In the genomic region with DNA sequence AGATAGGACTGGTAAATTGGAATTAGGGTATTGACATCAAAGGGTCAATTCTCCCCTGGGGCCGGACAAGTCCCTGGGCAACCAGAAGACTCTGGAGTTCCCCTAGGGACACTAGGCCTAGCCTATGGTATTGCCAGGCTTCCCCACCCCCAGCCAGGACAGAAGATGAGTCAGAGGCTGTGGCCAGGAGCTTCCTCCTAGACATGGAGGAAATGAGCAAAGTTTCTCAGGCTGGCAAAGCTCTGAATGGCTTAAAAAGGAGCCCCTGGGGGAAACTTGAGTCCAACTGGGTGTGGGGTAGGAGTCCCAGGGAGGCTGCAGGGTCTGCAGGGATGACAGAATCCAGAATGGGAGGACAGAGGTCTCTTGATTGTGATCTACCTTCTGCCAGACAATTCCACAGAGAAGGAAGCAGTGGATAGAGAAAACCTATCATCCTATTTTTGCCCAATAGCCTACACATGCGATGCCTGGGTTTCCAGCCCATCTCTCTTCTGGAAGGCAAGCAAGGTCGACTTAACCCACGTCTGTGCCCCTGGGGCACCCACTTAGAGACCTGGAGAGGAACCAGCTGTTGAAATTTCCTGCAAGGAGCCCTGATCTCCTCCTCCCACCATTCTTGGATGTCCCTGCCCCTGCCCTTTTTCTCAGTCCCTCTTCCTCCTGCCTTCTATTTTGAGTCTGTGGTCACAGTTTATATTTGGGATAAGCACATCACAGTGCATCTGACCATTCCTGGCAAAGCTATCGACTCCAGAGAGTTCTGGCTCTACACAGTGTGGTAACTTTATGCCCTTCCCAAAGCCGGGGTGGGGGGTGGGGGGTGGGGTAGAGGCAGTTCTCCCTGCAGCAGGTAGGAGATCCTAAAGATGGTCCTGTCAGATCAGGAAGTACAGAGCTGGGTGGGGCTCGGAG, we compare ENCODE assay signal across 7 mouse cellular contexts. TPM values are rescaled to one million over a fixed set of nuclear protein-coding genes. Genes with fewer than 3 reads are reported as not detected.
A peak's percentile ranks its signal among the peaks of the same experiment; 100 is the strongest.
DNase-seq lines count a peak whose midpoint lies in the region; ATAC-seq lines count a peak whose summit lies in the region.

No protein-coding gene starts in this region.

- 0 out of 2 replicates have a peak overlapping the region, but pooled peaks have one; percentile 19 for H3K27ac ChIP-seq in liver, embryonic 13.5 days

- no peak for ATAC-seq in liver, embryonic 13.5 days (ENCODE audit: low read depth)

- peak overlapping the region; percentile 95 for H3K4me2 ChIP-seq in liver, embryonic 13.5 days

- DNase-seq in 3134 (ENCODE audit: extremely low read depth, insufficient read length, low spot score), result peak; percentile 63
- DNase-seq in 416B (ENCODE audit: low read depth), result peak; percentile 88
- peak; percentile 39 to 58 for DNase-seq in heart, adult 9 months (ENCODE audit: low spot score in 2 of 2)
- DNase-seq in liver, embryonic 13.5 days, result no peak
- no peak for DNase-seq in retina, postnatal 1 day
- DNase-seq in thymus, postnatal 36 days, result no peak
- DNase-seq in thymus, postnatal 0 days (ENCODE audit: low spot score), result no peak

- 28% methylated on average over 7 of the region's 7 CpGs for WGBS in liver, embryonic 13.5 days (ENCODE audit: insufficient replicate concordance)

- H3K4me1 ChIP-seq in liver, embryonic 13.5 days (replicated peaks), result peaks cover 82% of the 10 kb centered on the region

- H3K36me3 ChIP-seq in liver, embryonic 13.5 days, result no peaks in the 10 kb centered on the region

- H3K9ac ChIP-seq in liver, embryonic 13.5 days, result no peak overlapping the region

- H3K4me3 ChIP-seq in liver, embryonic 13.5 days (replicated peaks), result no peak overlapping the region

- no peaks in the 10 kb centered on the region for H3K9me3 ChIP-seq in liver, embryonic 13.5 days (replicated peaks)

- H3K27me3 ChIP-seq in liver, embryonic 13.5 days, result peaks cover 43% of the 10 kb centered on the region

RNA-seq across cellular contexts. Expression of a gene that starts 2.4 kb away (rescaled TPM):
- polyA plus RNA-seq in liver, embryonic 13.5 days (2015; fragmentation: Nextera tagmentation; extraction: Ambion mirVana), result 0.66 and 0.71 TPM in 2 replicates
- 0.85 and 1.1 TPM in 2 replicates for polyA plus RNA-seq in thymus, postnatal 0 days (2015; fragmentation: Nextera tagmentation; extraction: Ambion mirVana)

RNA-seq across cellular contexts. Expression of a gene that starts 3.3 kb away (rescaled TPM):
- 0.14 and 0.15 TPM in 2 replicates for polyA plus RNA-seq in liver, embryonic 13.5 days (2015; fragmentation: Nextera tagmentation; extraction: Ambion mirVana)
- polyA plus RNA-seq in thymus, postnatal 0 days (2015; fragmentation: Nextera tagmentation; extraction: Ambion mirVana), result 0.48 and 0.60 TPM in 2 replicates

RNA-seq across cellular contexts. Expression of a gene that starts 19.2 kb away (rescaled TPM):
- 103 and 108 TPM in 2 replicates for polyA plus RNA-seq in liver, embryonic 13.5 days (2015; fragmentation: Nextera tagmentation; extraction: Ambion mirVana)
- 145 and 149 TPM in 2 replicates for polyA plus RNA-seq in thymus, postnatal 0 days (2015; fragmentation: Nextera tagmentation; extraction: Ambion mirVana)

RNA-seq across cellular contexts. Expression of a gene that starts 19.2 kb away (rescaled TPM):
- 9.4 and 9.5 TPM in 2 replicates for polyA plus RNA-seq in liver, embryonic 13.5 days (2015; fragmentation: Nextera tagmentation; extraction: Ambion mirVana)
- 2.1 and 4.3 TPM in 2 replicates for polyA plus RNA-seq in thymus, postnatal 0 days (2015; fragmentation: Nextera tagmentation; extraction: Ambion mirVana)

RNA-seq across cellular contexts. Expression of a gene that starts 27.8 kb away (rescaled TPM):
- 0.05 and 0.09 TPM in 2 replicates for polyA plus RNA-seq in liver, embryonic 13.5 days (2015; fragmentation: Nextera tagmentation; extraction: Ambion mirVana)
- polyA plus RNA-seq in thymus, postnatal 0 days (2015; fragmentation: Nextera tagmentation; extraction: Ambion mirVana), result 0.09 and 0.21 TPM in 2 replicates

Comparison
In these comparisons a context has a peak if more than half of its experiments do, and no peak if none do; other contexts are left out.
1. DNase-seq: peak in 3134 (single experiment), 416B (single experiment) and heart, adult 9 months (2 of 2); none in liver, embryonic 13.5 days (single experiment), retina, postnatal 1 day (single experiment), thymus, postnatal 36 days (0 of 2) and thymus, postnatal 0 days (single experiment).